Mouse (Mus musculus) limb, embryonic 15.5 days (tissue): ENCODE measurements around the gene Ggta1. TPM values are rescaled to one million over a fixed set of nuclear protein-coding genes. Genes with fewer than 3 reads are reported as not detected.

Experiments
- ATAC-seq: fragments of 200-750 bp; cut with Nextera tagmentation; 2 replicates; pipeline ENCODE4 v1.8.0; 2017; ENCODE audit warnings: low read depth, moderate TSS enrichment; ENCODE audit not compliant: insufficient number of reproducible peaks, low FRiP score, low TSS enrichment
- H3K27ac ChIP-seq: fragments of 300-500 bp; sonication (generic); 2 replicates; pipeline ENCODE4 v1.5.1; 2015; ENCODE audit warnings: moderate library complexity, mild to moderate bottlenecking, inconsistent platforms
- H3K27me3 ChIP-seq: fragments of 300-500 bp; sonication (generic); 2 replicates; pipeline ENCODE4 v1.6.1; 2015; ENCODE audit warnings: inconsistent platforms
- H3K36me3 ChIP-seq: fragments of 300-500 bp; sonication (generic); 2 replicates; pipeline ENCODE4 v1.6.1; 2015; ENCODE audit warnings: inconsistent platforms
- H3K4me1 ChIP-seq: fragments of 300-500 bp; sonication (generic); 2 replicates; pipeline ENCODE4 v1.6.1; 2015; ENCODE audit warnings: inconsistent platforms
- H3K4me2 ChIP-seq: fragments of 300-500 bp; sonication (generic); 2 replicates; pipeline ENCODE4 v1.6.1; 2015; ENCODE audit warnings: mild to moderate bottlenecking, inconsistent platforms
- H3K4me3 ChIP-seq: fragments of 300-500 bp; sonication (generic); 2 replicates; pipeline ENCODE4 v1.5.1; 2015; ENCODE audit warnings: mild to moderate bottlenecking, inconsistent platforms
- H3K9ac ChIP-seq: fragments of 300-500 bp; sonication (generic); 2 replicates; pipeline ENCODE4 v1.6.1; 2015; ENCODE audit warnings: inconsistent platforms
- H3K9me3 ChIP-seq: fragments of 300-500 bp; sonication (generic); 2 replicates; pipeline ENCODE4 v1.6.1; 2016; ENCODE audit warnings: inconsistent platforms
- WGBS: fragments of 180-500 bp; shearing (Covaris S2); methylation state at CpG from one replicate; pipeline ENCODE4 v1.1.7; 2015; 5-methylcytosine and 5-hydroxymethylcytosine counted together
- polyA plus RNA-seq: library from polyadenylated mRNA; unstranded; fragments of >200 nt; fragmentation: Nextera tagmentation; extraction: Ambion mirVana; gene quantifications from 2 replicates; pipeline ENCODE4 v1.2.1, GENCODE M21; 2015

Gene Ggta1
- polyA plus RNA-seq, 1 experiment from 2014 or later = 34.2 TPM

DNA sequence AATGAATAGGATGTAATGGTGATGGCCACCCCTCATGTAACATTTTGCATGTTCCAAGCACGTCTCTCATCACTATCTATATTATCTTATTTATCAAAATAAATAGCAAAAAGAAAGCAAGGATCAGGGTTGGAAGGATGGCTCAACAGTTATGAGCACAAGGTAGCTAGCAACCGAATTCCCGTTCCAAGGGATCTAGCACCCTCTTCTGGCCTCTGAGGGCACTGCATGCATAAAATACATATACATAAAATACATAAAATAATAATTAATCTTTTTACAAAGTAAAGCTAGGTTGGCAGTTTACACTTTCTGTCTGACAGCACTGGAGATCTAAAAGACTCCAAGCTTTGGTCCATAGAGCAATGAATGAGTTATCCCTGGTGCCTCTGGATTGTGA lies 90.0 kb downstream of the Ggta1 start:
- Histone ChIP-seq H3K27me3 (no peaks in the 10 kb centered on the region), H3K27ac (no peak overlapping the region), H3K9ac (no peak overlapping the region), H3K9me3 (no peaks in the 10 kb centered on the region), H3K4me2 (no peak overlapping the region), H3K4me1 (no peaks in the 10 kb centered on the region), H3K4me3 (no peak overlapping the region), H3K36me3 (no peaks in the 10 kb centered on the region)
- WGBS = 13% methylated on average over 3 of the region's 3 CpGs
- no peak for ATAC-seq

DNA sequence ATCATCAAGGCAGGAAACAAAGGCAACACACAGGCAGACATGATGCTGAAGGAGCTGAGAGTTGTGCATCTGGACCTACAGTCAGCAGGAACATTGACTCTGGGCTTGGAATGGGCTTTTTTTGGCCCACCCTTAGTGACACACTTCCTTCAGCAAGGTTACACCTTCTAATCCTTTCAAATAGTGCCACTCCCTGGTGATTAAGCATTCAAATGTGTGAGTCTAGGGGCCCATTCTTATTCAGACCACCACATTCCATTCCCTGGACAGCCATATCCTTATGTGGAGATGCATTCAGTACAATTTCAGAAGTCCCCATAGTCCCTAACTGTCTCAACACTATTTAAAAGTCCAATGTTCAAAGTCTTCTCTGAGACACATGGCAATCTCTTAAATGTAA lies 92.3 kb downstream of the Ggta1 start:
- Histone ChIP-seq H3K36me3 (no peaks in the 10 kb centered on the region), H3K9ac (no peak overlapping the region), H3K4me3 (no peak overlapping the region), H3K9me3 (no peaks in the 10 kb centered on the region), H3K27ac (no peak overlapping the region), H3K4me1 (no peaks in the 10 kb centered on the region), H3K27me3 (no peaks in the 10 kb centered on the region), H3K4me2 (no peak overlapping the region)
- ATAC-seq = no peak

DNA sequence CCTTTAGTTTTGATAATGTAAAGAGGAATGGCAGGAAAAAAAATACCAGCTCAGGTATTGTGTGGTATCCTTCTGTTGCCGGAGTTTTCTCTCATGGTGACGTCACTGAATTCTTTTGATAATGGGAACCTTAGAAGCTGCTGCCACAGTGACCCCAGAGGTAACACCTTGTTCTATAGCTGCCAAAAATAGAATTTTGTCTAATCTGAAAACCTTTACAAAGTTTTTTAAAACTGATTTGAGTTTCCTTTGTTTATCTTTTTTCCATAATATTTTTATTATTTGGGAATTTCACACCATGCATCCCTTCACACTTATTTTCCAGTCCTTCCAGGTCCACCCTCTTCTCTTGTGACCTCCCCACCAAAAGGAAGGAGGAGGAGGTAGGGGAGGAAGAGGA lies 95.4 kb downstream of the Ggta1 start, which contains the start of gene 4930568D16Rik:
Gene 4930568D16Rik, minus strand, starts transcription at position 101 of the 400 bp plus-strand sequence.
- 66% methylated on average over 2 of the region's 2 CpGs for WGBS
- H3K27me3 ChIP-seq = no peaks in the 10 kb centered on the region
- no peak within 1 kb of the TSS for H3K9ac ChIP-seq
- no peak within 1 kb of the TSS for H3K4me2 ChIP-seq
- no peaks in the 10 kb centered on the region for H3K36me3 ChIP-seq
- H3K9me3 ChIP-seq = no peaks in the 10 kb centered on the region
- no peak within 1 kb of the TSS for H3K27ac ChIP-seq
- no peak for ATAC-seq
- H3K4me3 ChIP-seq = no peak within 1 kb of the TSS
- H3K4me1 ChIP-seq = no peaks in the 10 kb centered on the region

Other genes with a start within 250 kb of the Ggta1 start
- gene Gsn, start 206.9 kb downstream of the Ggta1 start, polyA plus RNA-seq = 288 and 360 TPM in 2 replicates
- 22.2 and 25.7 TPM in 2 replicates for gene Stom, start 126.3 kb downstream of the Ggta1 start, polyA plus RNA-seq
- not detected in 2 replicates for gene 4930568D16Rik, start 95.5 kb downstream of the Ggta1 start, polyA plus RNA-seq
- not detected in 2 replicates for gene 4930402F06Rik, start 66.1 kb downstream of the Ggta1 start, polyA plus RNA-seq
- gene Dab2ip, start 95.0 kb upstream of the Ggta1 start, polyA plus RNA-seq = 57.8 and 60.6 TPM in 2 replicates